Mouse (Mus musculus): ENCODE results near the gene Adamts1. TPM values are rescaled to one million over a fixed set of nuclear protein-coding genes. Genes with fewer than 3 reads are reported as not detected.

Gene Adamts1
- polyA plus RNA-seq, 1 experiment from 2014 or later, result 31.4 TPM

GRCm38 (mm10) chr16:85760961-85761580 is 41.8 kb downstream of the Adamts1 start:
- no peak overlapping the region for H3K9ac ChIP-seq
- no peak overlapping the region for H3K4me3 ChIP-seq (replicated peaks)
- WGBS, result 71% methylated on average over 7 of the region's 7 CpGs
- H3K4me1 ChIP-seq (replicated peaks), result 0 out of 2 replicates have a peak, but pooled peaks cover 6% of the 10 kb centered on the region
- no peak overlapping the region for H3K4me2 ChIP-seq (replicated peaks)
- H3K27me3 ChIP-seq (replicated peaks), result no peaks in the 10 kb centered on the region
- H3K27ac ChIP-seq, result no peak overlapping the region
- H3K9me3 ChIP-seq, result no peaks in the 10 kb centered on the region
- no peaks in the 10 kb centered on the region for H3K36me3 ChIP-seq
- no peak for ATAC-seq

- Histone ChIP-seq H3K27me3 (replicated peaks) (no peaks in the 10 kb centered on the region), H3K9me3 (no peaks in the 10 kb centered on the region), H3K9ac (no peak overlapping the region), H3K4me3 (replicated peaks) (no peak overlapping the region), H3K4me1 (replicated peaks) (0 out of 2 replicates have a peak, but pooled peaks cover 12% of the 10 kb centered on the region), H3K27ac (peak overlapping the region; percentile 64), H3K36me3 (no peaks in the 10 kb centered on the region), H3K4me2 (replicated peaks) (no peak overlapping the region)
- WGBS, result 22% methylated on average over 14 of the region's 14 CpGs
- ATAC-seq, result peak; percentile 96
These were observed 46.7 kb downstream of the Adamts1 start for GRCm38 (mm10) chr16:85756101-85756819.

GRCm38 (mm10) chr16:85749335-85749734 is 53.6 kb downstream of the Adamts1 start:
- no peak for ATAC-seq
- Histone ChIP-seq H3K9ac (no peak overlapping the region), H3K9me3 (no peaks in the 10 kb centered on the region), H3K4me2 (replicated peaks) (no peak overlapping the region), H3K27me3 (replicated peaks) (no peaks in the 10 kb centered on the region), H3K4me1 (replicated peaks) (no peaks in the 10 kb centered on the region), H3K27ac (no peak overlapping the region), H3K4me3 (replicated peaks) (no peak overlapping the region), H3K36me3 (no peaks in the 10 kb centered on the region)
- 82% methylated on average over 6 of the region's 6 CpGs for WGBS

- H3K4me2 ChIP-seq (replicated peaks), result peak overlapping the region; percentile 30
- no peaks in the 10 kb centered on the region for H3K36me3 ChIP-seq
- H3K27me3 ChIP-seq (replicated peaks), result no peaks in the 10 kb centered on the region
These were observed 55.1 kb downstream of the Adamts1 start for GRCm38 (mm10) chr16:85747589-85748360.

GRCm38 (mm10) chr16:85746386-85746785 is 56.5 kb downstream of the Adamts1 start:
- Histone ChIP-seq H3K27ac (no peak overlapping the region), H3K36me3 (no peaks in the 10 kb centered on the region), H3K27me3 (replicated peaks) (no peaks in the 10 kb centered on the region), H3K4me2 (replicated peaks) (no peak overlapping the region), H3K9me3 (no peaks in the 10 kb centered on the region), H3K9ac (no peak overlapping the region), H3K4me3 (replicated peaks) (no peak overlapping the region), H3K4me1 (replicated peaks) (no peaks in the 10 kb centered on the region)
- ATAC-seq, result no peak
- WGBS, result 84% methylated on average over 3 of the region's 3 CpGs

More at GRCm38 (mm10) chr16:85747589-85748360, 55.1 kb downstream of the Adamts1 start:
- Histone ChIP-seq H3K9me3 (no peaks in the 10 kb centered on the region), H3K9ac (no peak overlapping the region), H3K4me1 (replicated peaks) (no peaks in the 10 kb centered on the region), H3K4me3 (replicated peaks) (no peak overlapping the region), H3K27ac (peak overlapping the region; percentile 34)
- peak; percentile 87 for ATAC-seq
- 40% methylated on average over 16 of the region's 16 CpGs for WGBS

Other genes with a start within 250 kb of the Adamts1 start
- gene Cyyr1, start 249.7 kb downstream of the Adamts1 start, polyA plus RNA-seq (2015; fragmentation: Nextera tagmentation; extraction: Ambion mirVana), result 3.8 and 4.2 TPM in 2 replicates
- gene Adamts5, start 98.7 kb upstream of the Adamts1 start, polyA plus RNA-seq (2015; fragmentation: Nextera tagmentation; extraction: Ambion mirVana), result 1.6 and 1.8 TPM in 2 replicates